Mouse (Mus musculus) megakaryocyte progenitor cell, adult 5-6 weeks (primary cell): ENCODE data around the gene Gars. TPM values are rescaled to one million over a fixed set of nuclear protein-coding genes. Genes with fewer than 3 reads are reported as not detected.

Experiments
- ATAC-seq: replicated peaks from 2 replicates; pipeline ENCODE4 v1.8.0; 2016; ENCODE audit warnings: mild to moderate bottlenecking, moderate TSS enrichment, inconsistent platforms; ENCODE audit not compliant: poor library complexity
- total RNA-seq, 2 experiments: library from RNA; stranded (forward) in 1 of 2; stranded (reverse) in 1 of 2; fragments of 157-497, 149-512 nt in 1 of 2; fragments of 200-1000 nt in 1 of 2; gene quantifications; 2 replicates each; pipeline versions ENCODE4 v1.2.3 to v1.2.4; 2015 to 2017

The Gars gene
- total RNA-seq (2015), result 56.7 and 57.1 TPM in 2 replicates
- 118 and 130 TPM in 2 replicates for total RNA-seq (2017)

DNA sequence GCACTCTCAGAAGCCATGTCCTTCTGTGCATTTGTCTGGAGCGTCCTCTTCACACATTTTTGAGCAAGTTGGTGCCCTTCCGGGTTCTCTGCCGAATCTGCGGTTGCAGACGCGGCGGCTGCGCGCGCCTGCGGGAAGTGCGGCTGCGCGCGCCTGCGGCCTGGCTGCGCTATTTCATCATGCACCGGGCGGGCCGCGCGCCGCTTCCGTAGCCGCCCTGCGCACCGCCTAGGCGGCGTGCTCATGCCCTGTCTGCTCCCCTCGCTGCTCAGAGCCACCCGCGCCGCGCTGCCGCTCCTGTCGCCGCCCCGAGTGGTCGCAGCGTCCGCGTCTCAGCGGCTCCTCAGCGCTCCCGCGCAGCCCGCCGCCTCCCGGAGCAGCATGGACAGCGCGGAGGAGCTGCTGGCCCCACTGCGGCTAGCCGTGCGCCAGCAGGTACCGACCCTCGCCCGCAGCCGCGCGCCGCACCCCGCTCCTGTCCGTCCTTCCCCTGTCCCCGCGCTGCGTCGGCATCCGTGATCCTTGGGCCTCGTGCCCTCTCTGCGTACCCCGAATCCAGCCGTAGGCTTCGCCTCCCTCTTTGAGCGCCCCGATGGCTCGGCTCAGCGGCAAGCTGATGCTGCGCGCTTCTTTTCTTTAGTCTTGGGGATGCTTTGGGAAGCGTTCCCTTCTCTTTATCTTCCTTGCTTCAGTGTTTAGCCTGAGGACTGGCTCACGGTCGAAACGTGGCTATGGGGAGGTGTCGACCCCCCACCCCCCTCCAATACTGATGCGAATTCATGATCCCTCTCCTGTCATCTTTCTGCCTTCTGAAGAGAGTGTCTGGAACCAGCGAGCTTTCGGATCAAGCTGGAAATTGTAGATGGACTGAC lies at the start of gene Gars:
Gars (plus strand) TSS at position 209 of the 872 bp plus-strand sequence.
- ATAC-seq, result peak; percentile 93

DNA sequence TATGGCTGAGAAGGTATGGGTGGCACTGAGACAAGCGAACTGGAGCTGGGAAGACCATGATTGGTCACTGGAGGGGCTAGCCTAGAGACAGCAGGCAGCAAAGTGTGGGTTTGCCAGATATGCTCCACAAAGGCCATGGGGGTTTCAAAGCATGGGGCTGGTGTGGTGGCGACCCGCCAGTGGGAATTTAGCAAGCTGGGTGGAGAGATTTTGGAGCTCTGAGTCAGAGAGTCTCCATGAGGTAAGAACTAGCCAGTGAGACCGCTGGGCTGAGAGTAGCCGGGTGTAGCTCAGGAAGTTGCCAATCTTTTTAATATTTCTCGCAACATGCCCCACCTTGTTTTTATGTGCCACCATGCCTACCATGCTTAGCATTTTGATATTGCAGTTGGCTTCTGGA lies 49.7 kb upstream of the Gars start:
- ATAC-seq, result no peak

DNA sequence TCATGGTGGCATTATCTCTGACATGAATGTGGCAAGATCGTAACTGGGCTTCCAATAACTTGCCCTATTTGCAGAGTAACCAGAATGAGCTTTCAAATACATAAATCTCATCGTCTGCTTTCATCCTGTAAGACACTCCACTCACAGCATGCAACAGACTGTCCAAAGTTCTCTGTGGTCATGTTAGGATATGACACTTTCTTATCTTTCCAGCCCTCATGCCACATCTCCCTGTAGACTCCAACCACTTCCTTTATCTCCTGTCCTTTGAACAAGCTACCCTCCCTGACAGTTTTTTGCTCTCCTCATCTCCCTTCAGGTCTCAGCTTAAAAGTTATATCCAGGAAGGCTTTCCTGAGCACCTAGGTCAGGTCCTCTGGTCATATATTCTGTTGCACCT lies 46.6 kb upstream of the Gars start:
- ATAC-seq, result peak; percentile 45

DNA sequence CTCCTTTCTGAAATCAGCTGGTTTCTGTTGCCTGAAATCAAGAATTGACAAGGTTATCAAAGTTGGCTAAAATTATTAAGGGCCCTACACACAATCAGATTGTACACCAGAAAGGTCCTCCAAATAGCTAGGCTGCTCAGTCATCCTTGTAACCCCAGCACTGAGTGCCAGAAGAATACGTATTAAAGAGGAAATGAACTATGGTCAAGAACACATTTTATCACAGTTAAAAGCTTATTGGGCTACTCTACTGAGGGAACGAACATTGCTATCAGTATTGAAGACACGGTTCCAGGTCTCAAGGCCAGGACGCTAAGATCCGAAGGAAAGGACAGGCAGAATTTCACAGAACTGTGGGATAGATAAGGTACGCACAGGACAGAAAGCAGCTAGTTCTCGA lies 45.7 kb upstream of the Gars start:
- ATAC-seq, result peak; percentile 3

DNA sequence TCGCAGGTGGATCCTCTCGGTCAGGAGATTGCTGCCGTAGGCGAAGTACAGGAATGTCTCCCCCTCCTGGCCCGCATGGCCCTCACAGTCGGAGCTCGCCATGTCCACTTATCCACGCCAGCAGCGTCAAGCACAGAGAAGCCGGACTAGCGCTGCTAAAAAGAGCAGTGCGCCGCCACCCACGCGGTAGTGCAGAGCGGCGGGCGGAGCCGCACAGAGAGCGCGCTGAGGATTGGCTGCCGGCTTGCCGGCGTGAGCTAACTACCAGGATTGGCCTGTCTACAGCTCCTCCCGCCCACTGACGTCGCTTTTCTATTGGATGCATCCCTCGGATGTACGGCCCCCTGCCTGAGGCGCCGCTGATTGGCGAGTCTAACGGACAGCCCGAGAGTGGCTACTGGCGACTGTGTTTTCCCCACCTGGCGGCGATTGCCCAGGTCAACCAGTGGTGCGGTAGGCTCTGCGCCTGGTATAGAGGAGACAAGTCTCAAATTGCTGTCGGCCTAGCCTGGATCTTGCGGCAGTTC lies 45.0 kb upstream of the Gars start, which contains the start of gene Ggct:
Ggct (minus strand) TSS at position 217 of the 527 bp plus-strand sequence.
- ATAC-seq, result peak; percentile 93

DNA sequence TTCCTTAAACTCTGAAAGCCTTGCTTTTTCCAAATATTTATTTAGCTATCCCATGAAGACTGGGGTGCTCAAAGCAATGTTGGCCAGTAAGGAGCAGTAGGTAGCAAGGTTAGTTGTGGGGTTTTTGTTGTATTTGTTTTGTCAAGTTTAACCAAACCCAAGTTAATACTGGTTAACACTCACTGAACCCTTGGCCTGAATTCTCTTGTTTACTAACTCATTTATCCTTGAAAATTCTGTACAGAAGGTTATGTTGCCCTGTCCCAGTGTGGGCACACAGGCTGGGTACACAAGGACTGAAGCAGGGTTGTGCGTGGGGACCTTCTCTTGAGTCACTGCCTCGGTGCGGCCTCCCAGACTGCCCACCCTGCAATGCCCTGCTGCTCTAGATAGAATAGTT lies 41.4 kb upstream of the Gars start:
- no peak for ATAC-seq

DNA sequence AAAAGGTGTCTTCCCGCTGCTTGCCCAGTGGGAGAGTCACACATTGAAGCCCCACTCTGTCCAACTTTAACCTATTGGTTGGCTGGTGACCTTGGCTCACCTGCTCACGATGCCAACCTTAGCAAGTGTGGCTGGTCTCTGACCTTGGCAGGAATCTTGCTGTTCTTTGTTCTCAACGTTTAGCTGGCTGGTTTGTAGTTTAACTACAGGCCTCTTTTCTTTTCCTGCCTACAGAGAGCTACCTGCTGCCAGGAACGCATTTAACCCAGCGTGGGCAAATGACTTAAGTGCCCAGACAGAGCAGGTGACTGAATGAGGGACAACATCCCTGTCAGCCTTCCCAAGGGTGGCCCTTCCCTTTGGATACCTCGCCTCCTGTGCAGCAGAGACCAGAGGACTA lies 40.1 kb upstream of the Gars start:
- no peak for ATAC-seq

DNA sequence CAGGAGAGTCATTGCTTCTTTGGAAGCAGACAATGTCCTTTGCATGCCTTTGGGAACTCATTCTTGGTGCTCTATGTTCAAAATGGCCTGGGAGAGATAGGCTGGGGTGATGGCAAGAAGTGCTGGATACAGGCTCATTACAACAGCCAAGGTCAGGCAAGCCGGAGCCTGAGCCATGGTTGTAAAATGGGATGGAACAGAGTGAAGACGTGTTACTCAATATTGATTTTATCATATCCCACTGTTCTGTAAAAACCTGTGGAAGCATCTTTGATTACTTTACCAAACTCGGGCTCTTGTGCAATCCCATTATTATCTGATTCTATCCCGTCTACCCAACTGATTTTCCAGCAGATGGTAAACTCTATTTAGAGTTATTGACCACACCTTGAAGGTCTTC lies 36.5 kb upstream of the Gars start:
- ATAC-seq, result no peak

DNA sequence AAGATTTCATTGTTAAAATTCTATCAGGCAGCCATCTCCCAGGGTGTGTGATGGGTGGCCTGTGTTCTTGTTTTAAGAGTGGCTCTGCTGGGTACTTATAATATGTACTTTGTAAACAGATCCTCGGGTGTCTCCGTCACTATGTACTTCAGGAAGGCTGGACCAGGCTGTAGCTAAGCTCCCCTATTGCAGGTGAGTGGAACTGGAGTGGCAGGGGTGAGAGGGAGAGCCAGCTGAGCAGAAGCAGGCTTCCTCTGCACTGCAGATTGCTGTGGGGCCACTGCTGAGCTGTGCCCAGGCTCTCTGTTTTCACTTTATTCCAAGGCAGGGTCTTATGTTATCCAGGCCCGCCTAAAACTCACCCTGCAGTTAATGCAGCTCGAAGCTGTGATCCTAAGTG lies 35.4 kb upstream of the Gars start:
- no peak for ATAC-seq

DNA sequence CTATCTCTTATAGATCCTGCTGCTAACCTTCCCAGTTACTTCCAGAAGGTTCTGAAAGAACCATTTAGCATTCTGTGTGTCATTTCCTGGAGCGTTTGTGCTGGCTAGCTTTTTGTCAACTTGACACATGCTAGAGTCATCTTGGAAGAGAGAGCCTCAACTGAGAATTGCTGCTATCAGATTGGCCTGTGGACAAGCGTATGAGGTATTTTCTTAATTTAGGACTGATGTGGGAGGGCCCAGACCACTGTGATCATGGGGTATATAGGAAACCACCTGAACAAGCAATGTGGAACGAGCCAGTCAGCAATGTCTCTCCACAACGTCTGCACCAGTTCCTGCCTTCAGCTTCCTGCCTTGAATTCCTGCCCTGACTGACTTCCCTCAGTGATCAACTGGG lies 34.2 kb upstream of the Gars start:
- ATAC-seq, result no peak

DNA sequence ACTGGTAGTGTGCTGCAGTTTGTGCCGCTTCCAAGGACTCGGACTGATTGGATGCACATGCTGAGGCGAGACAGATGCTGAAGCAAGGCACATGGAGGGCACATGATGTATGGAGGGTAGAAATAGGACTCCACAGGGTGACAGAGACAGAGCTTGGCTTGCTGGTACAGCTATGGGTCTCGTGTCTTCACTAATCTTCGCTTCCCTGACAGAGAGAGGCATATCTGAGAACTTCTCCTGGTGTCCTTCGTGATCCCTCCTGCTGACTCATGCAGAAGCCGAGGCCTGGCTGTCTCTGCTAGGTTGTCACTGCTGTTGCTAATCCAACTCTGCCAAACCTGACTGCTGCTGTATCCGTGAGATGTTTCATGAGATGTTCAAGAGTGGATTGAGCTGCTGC lies 29.4 kb upstream of the Gars start:
- no peak for ATAC-seq

DNA sequence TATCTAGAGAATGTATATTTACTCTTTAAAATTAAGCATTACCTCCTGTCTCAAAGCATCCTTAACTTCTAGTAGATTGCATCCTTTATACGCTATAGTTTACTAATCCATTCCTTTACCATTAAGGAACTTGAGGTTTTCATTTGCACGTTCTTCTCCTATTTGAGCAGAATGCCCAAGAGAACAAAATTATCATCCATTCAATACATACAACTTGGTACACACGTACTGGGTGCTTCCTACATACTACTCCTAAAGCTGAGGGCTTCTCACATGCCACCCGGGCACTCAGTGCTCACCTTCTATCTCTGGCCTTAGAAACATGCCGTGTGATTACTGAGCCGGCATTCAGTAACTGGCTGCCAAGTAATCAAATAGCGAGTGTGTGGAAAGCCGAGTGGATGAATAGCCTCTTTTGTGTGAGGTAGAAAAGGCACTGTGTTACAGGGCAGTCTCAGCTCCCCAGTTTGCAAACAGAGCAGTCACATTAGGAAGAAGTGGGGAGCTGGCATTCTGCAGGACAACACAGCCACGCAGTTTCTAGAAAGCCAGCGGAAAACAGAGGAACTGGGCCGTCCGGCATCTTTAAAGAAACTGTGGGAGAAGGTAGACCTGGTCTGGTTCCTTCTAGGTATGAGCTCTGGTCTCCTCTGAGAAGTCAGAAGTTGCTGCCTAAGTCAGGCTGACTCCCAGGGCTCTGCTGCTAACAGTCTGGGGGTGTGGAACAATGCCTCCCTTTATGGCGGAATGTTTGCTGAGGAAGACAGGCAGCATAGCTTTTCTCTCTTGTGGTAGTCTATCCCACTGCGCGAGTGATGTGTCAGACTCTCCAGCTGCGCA lies 28.2 kb upstream of the Gars start:
- ATAC-seq, result no peak

DNA sequence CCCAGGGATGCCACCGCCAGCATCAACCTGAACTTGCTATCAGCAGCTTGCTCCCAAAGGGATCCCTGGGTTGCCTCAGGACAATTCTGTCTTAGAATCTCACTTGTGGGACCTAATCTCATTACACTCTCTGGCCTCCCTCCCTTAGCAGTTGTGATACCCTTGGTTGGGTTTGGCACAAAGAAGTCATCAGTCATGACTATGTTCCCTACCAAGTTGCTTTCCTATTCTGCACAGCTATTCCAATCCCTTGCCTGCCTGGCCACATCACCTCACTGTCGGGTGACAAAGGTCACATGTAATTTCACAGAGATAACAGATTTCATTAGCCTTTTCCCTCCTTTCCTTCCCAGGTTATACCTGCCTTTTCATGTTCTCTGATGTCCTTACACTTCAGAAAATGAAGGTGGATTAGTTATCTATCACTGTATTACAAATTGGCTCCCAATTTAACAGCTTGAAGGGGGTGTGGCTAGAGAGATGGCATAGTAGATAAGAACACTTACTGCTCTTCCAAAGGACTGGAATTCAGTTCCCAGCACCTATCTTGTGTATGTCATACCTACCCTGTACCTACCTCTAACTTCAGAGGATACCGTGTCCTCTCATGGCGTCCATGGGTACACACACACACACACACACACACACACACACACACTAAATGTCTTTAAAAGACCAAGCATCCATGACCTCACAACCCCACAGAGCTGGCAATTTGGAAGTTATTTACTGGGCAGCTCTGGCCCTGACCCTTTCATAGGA lies 27.3 kb upstream of the Gars start:
- no peak for ATAC-seq

DNA sequence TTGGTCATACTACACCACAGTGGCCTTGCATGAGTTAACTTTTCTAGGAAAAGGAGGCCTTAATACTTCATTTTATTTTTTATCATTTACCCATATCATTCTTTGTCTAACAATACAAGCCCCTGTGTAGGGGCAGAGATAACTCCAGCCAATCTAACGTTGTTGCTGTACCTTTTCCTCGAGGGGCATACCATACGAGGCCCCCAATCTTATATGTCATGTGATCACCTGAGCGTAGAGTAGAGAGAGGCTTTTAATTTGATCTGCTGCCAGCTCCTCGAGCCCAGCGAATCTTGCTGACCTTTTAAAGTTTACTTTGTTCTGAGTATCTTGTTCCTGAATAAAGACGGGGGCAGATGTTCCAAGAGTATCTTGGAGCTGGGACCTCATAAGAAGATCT lies 25.3 kb upstream of the Gars start:
- no peak for ATAC-seq

DNA sequence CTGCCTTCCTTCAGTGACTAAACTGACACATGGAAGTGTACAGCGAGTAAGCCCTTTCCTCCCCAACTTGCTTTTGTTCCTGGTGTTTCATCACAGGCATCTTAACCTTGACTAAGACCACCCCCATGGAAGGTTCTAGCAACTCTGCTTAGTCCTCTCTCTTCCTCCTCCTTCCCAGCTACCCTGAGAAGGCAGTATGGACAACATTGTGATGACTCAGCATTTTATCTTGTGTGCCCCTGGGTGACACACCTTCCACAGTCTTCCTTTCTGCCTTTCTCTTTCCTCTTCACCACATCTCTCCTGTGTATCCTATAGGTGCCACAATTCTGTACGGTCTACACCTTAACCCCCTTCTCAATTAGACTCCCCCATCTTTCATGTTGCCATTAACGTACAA lies 23.6 kb upstream of the Gars start:
- ATAC-seq, result no peak

DNA sequence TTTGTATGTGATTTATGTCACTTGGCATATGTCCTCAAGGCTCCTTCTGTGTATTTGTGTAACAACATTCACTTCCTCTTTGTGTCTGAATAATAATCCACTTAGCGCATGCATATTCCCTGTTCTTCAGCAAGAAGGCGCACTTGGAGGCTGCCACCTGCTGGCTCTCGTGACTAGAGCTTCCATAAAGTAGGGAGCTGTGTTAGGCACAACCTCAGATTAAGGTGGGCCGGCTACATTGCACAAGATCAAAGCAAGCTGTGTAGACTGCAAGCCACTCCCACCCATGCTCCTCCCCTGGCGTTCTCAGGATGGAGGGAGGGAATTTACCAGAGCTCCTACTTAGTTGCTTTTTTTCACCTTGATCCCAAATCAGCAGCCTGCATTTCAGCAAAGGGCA lies 21.6 kb upstream of the Gars start:
- peak; percentile 86 for ATAC-seq

DNA sequence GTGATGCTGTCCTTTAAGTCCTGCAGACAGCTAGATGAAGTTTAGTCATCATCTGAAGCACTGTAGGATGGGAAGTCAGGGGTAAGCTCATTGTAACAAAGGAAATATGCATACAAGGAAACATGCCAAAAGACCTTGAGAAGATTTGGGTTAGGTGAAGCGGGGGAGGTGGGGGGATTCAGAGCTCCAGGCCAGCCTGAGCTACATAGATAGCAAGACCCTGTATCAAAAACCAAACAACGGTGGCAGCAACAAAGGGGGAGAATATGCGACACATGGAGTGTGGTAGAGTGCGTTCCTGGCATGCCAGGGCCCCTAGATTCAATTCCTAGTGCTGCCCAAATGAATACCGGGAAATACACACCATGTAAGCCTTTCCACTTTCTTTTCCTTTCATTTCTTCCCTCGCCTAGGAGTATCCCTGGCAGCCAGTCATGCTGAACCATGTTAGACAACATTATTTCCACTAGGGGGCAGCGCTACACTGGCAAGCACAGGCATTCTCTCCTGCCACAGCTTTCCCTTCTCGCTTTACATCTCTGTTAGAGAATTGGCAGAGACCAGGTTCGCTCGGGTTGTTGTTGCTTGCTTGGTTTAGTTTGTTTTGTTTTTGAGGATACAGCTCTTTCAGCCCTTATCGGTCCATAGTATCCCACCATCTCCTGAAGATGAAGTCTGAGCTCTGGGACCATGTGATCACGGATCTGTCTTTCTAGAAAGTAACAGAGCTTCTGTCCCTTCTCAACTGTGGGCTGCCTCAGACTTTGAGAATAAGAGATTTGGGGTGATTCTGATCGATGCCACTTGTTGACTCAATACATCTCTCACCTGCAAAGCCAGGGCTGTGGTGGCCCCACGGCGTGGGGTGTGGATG lies 20.9 kb upstream of the Gars start:
- ATAC-seq, result peak; percentile 88

DNA sequence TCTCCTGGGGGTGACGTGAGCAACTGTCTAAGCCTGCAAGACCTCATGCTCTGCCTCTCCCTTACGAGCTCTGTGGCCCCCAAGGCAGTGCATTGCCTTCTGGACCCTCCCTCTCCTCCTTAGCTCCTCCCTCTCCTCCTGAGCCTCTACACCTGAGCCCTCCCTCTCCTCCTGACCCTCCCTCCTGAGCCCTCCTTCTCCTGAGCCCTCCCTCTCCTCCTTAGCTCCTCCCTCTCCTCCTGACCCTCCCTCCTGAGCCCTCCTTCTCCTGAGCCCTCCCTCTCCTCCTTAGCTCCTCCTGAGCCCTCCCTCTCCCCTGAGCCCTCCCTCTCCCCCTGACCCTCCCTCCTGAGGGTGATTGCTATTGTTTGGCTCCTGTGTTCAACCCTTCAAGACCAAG lies 19.4 kb upstream of the Gars start:
- ATAC-seq, result no peak

DNA sequence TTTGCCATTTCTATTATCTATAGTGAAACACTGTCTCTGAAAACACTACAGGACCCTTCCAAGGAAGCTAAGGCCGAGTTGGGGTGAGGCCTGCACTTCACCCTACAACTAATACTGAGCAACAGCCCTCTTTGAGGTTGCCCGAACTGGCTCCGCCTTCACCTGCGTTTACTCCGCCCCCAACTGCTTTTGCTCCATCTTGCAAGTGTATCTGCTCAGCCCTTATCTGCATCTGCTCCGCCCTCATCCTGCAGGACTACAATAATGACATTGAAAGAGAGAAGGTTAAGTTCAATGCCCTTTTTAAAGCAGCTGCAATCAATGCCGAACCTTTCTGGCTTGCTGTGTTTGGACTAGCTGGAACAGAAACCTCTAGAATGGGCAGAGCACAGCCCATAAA lies 16.0 kb upstream of the Gars start:
- no peak for ATAC-seq

DNA sequence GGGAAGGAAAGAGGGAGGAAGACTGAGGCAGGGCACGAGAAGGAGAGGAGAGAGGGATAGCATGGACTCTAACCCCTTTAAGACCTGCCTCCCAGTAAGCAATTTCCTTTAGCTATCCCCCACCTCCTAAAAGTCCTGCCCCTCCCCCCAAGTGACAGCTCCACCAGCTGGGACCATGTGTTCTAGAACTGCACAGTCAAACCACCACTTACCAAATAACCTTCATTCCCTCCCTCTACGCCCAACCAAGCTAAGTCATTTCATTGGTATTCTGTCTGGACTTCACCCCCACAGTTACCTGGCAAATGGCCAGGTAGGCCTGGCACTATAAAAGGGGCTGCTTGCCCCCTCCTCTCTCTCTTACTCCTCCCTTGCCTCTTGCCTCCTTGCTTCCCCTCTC lies 10.2 kb upstream of the Gars start:
- no peak for ATAC-seq
